Mouse (Mus musculus): Measurements from ENCODE around the gene Tmem222. TPM values are rescaled to one million over a fixed set of nuclear protein-coding genes. Genes with fewer than 3 reads are reported as not detected.

Gene Tmem222
- polyA plus RNA-seq, 1 experiment: 70.6 TPM

DNA sequence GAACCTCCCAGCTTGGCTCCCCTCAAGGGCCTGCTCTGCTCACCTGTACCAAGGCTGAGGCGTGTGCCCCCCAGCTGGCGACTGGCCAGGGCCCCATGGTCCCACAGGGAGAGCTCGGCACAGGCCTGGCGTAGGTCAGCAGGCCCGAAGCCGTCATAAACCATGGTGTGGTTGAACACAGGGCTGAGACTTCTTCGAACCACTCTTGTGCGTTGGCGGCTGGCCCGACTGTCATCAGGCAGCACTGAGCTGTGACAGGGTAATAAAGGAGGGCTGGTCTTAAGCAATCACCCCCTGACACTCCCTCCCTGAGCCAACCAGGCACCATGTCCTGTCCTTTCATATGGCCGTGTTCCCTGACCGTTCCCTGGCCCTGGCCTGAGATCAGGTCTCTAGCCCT lies 24.2 kb downstream of the Tmem222 start:
- DNase-seq: no peak
- H3K27ac ChIP-seq (ENCODE audit: insufficient read depth, low read depth, low read length): no peak overlapping the region

DNA sequence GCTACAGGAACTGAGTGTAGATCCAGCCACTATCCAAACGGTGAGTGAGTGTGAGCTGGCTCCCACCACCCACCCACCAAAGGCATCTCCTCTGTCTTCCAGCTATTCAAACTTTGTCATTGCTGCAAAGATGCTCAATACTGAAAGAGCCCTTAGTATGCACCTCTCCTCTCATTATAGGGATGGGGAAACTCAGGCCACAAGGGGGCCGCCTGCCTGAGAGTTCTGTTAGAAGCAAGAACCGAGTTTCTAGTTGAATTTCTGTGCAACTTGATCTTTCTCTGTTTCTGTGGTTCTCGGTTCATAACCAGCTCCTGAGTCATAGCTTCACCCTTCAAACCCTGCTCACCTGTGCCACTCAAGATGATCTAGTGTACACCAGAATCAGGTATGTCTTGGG lies 25.5 kb downstream of the Tmem222 start:
- H3K27me3 ChIP-seq (replicated peaks; ENCODE audit: control insufficient read depth, insufficient read depth, low read length): no peaks in the 10 kb centered on the region
- no peaks in the 10 kb centered on the region for H3K36me3 ChIP-seq (ENCODE audit: control insufficient read depth, insufficient read depth, low read length)
- H3K27ac ChIP-seq (ENCODE audit: insufficient read depth, low read depth, low read length): no peak overlapping the region
- 0 out of 2 replicates have a peak, but pooled peaks have one; percentile 3 for TF ChIP-seq CTCF (conservative IDR thresholded peaks at IDR 0.05; ENCODE audit: insufficient read depth, insufficient read length, low read depth, low read length)
- no peak for TF ChIP-seq POLR2A (IDR thresholded peaks at IDR 0.05; ENCODE audit: low read depth, low read length)
- DNase-seq: no peak
- H3K4me3 ChIP-seq (ENCODE audit: insufficient read depth, low read depth, low read length): no peak overlapping the region
- H3K4me1 ChIP-seq (ENCODE audit: control insufficient read depth, insufficient read depth, low read length): no peaks in the 10 kb centered on the region
- 75% methylated on average over 4 of the region's 4 CpGs for WGBS

More for the DNA sequence above, 24.2 kb downstream of the Tmem222 start:
- H3K4me3 ChIP-seq (ENCODE audit: insufficient read depth, low read depth, low read length): no peak overlapping the region
- TF ChIP-seq CTCF (conservative IDR thresholded peaks at IDR 0.05; ENCODE audit: insufficient read depth, insufficient read length, low read depth, low read length) (no peak), POLR2A (IDR thresholded peaks at IDR 0.05; ENCODE audit: low read depth, low read length) (no peak)
- H3K4me1 ChIP-seq (ENCODE audit: control insufficient read depth, insufficient read depth, low read length): peaks cover 5% of the 10 kb centered on the region; the same call in 1 of the 2 replicates
- H3K36me3 ChIP-seq (ENCODE audit: control insufficient read depth, insufficient read depth, low read length): no peaks in the 10 kb centered on the region
- WGBS: 68% methylated on average over 12 of the region's 12 CpGs
- no peaks in the 10 kb centered on the region for H3K27me3 ChIP-seq (replicated peaks; ENCODE audit: control insufficient read depth, insufficient read depth, low read length)

DNA sequence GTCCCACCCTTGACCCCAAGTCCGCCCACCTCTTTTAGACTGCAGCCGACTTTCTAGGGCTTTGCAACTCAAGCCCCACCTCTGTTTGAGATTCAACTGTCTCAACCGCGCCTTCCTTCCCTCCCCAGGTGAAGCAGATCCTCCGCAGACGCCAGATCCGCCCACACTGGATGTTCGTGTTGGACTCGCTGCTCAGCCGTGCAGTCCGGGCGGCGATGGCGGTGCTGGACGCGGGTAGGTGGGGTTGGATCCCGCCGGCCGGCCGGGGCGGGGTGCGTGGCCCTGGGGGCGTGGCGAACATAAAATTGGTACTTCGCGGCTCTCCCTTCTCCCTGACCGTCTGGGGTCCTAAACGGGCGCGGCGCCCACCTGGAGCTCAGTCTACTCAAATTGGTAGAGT lies 26.4 kb downstream of the Tmem222 start:
- Histone ChIP-seq H3K27ac (ENCODE audit: insufficient read depth, low read depth, low read length) (no peak overlapping the region), H3K27me3 (replicated peaks; ENCODE audit: control insufficient read depth, insufficient read depth, low read length) (no peaks in the 10 kb centered on the region)

DNA sequence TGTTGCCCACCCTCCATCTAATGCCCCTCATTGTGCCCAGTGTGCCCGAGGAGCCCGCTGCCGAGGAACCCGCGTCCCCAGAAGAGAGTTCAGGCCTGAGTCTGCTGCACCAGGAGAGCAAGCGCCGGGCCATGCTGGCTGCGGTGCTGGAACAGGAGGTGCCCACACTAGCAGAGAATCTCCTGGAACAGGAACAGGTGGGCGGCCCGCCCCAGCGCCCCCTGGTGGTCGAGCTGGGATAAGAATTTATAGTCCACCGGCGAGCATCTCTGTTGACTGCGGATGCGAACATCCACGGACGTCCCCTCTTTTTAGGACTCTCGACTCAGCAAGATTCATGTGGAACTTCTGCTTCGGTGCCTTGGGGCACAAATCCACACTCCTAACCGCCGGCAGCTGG lies 27.0 kb downstream of the Tmem222 start:
- Histone ChIP-seq H3K27me3 (replicated peaks; ENCODE audit: control insufficient read depth, insufficient read depth, low read length) (no peaks in the 10 kb centered on the region), H3K27ac (ENCODE audit: insufficient read depth, low read depth, low read length) (no peak overlapping the region), H3K4me3 (ENCODE audit: insufficient read depth, low read depth, low read length) (no peak overlapping the region), H3K4me1 (ENCODE audit: control insufficient read depth, insufficient read depth, low read length) (no peaks in the 10 kb centered on the region), H3K36me3 (ENCODE audit: control insufficient read depth, insufficient read depth, low read length) (no peaks in the 10 kb centered on the region)
- peak; percentile 80 for DNase-seq
- 6% methylated on average over 22 of the region's 22 CpGs for WGBS
- TF ChIP-seq POLR2A (IDR thresholded peaks at IDR 0.05; ENCODE audit: low read depth, low read length) (no peak), CTCF (conservative IDR thresholded peaks at IDR 0.05; ENCODE audit: insufficient read depth, insufficient read length, low read depth, low read length) (peak; percentile 65)

More for the DNA sequence above, 26.4 kb downstream of the Tmem222 start:
- Histone ChIP-seq H3K36me3 (ENCODE audit: control insufficient read depth, insufficient read depth, low read length) (no peaks in the 10 kb centered on the region), H3K4me1 (ENCODE audit: control insufficient read depth, insufficient read depth, low read length) (no peaks in the 10 kb centered on the region), H3K4me3 (ENCODE audit: insufficient read depth, low read depth, low read length) (no peak overlapping the region)
- WGBS: 18% methylated on average over 31 of the region's 31 CpGs
- TF ChIP-seq CTCF (conservative IDR thresholded peaks at IDR 0.05; ENCODE audit: insufficient read depth, insufficient read length, low read depth, low read length) (no peak), POLR2A (IDR thresholded peaks at IDR 0.05; ENCODE audit: low read depth, low read length) (no peak)
- DNase-seq: peak; percentile 33

DNA sequence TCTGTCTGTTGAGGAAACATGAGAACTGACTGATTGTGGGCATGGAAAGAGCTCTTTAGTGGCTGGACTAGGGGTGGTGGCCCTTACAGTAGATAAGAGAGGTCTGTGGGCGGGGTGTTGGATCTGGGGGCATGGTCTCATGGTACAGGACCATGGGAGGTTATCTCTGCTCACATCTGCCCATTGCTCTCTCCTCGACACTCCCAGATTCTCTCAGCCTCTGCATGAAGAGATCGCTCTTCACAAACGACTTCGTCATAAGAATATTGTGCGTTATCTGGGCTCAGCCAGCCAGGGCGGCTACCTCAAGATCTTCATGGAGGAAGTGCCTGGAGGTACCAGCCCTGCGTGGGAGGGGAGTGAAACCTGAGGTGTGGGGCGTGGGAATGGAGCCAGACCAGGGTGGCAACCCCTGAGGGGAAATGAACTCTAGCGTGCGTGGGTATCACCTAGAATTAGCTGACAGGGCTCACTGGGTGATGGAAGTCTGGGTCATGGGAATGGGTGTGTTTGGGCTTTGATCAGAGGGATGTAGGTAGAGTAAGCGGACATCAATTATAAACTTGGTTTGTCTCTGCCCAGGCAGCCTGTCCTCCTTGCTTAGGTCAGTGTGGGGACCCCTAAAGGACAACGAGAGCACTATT lies 29.7 kb downstream of the Tmem222 start:
- TF ChIP-seq CTCF (conservative IDR thresholded peaks at IDR 0.05; ENCODE audit: insufficient read depth, insufficient read length, low read depth, low read length) (no peak), POLR2A (IDR thresholded peaks at IDR 0.05; ENCODE audit: low read depth, low read length) (no peak)
- H3K27ac ChIP-seq (ENCODE audit: insufficient read depth, low read depth, low read length): no peak overlapping the region
- H3K4me1 ChIP-seq (ENCODE audit: control insufficient read depth, insufficient read depth, low read length): no peaks in the 10 kb centered on the region
- H3K4me3 ChIP-seq (ENCODE audit: insufficient read depth, low read depth, low read length): no peak overlapping the region
- DNase-seq: no peak
- 61% methylated on average over 13 of the region's 13 CpGs for WGBS
- H3K36me3 ChIP-seq (ENCODE audit: control insufficient read depth, insufficient read depth, low read length): no peaks in the 10 kb centered on the region
- H3K27me3 ChIP-seq (replicated peaks; ENCODE audit: control insufficient read depth, insufficient read depth, low read length): no peaks in the 10 kb centered on the region

DNA sequence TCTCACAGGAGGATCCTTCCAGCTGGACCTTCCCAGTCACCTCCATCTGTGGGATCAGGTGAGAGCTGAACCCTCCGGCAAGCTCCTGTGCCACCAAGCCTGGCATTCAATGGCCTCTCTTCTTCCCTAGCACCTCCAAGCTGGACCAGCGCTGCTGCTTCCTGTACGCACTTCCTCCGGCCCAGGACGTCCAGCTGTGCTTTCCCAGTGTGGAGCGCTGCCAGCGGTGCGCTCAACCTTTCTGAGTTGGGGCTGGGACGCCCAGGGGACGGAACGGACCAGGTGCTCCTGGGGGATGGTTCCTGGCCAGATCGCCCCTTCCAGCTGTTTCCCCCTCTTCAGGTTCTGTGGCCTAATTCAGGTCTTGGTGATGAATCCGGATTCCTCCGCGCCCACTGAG lies 30.5 kb downstream of the Tmem222 start:
- 39% methylated on average over 15 of the region's 15 CpGs for WGBS
- peak; percentile 61 for DNase-seq
- peak overlapping the region; percentile 21; the same call in 1 of the 2 replicates for H3K4me3 ChIP-seq (ENCODE audit: insufficient read depth, low read depth, low read length)

DNA sequence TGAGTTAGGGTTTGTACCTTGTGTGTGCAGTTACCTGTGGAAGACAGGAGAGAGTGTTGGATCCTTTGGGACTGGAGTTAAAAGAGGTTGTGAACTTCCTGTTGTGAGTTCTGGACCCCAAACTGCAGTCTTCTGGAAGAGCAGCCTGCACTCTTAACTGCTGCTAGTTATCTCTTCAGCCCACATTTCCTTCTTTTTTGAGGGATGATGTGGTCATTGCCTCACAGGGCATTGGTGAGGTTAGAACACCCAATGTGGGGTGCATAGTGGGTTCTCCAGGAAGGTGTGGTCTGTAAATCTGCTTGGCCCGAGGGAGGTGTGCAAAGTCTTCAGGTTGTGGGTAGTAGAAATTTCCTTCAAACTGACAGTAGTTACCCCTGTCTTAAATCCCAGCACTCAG lies 33.3 kb downstream of the Tmem222 start:
- Histone ChIP-seq H3K4me1 (ENCODE audit: control insufficient read depth, insufficient read depth, low read length) (peaks cover 2% of the 10 kb centered on the region; the same call in 1 of the 2 replicates), H3K27ac (ENCODE audit: insufficient read depth, low read depth, low read length) (no peak overlapping the region), H3K4me3 (ENCODE audit: insufficient read depth, low read depth, low read length) (no peak overlapping the region), H3K27me3 (replicated peaks; ENCODE audit: control insufficient read depth, insufficient read depth, low read length) (no peaks in the 10 kb centered on the region), H3K36me3 (ENCODE audit: control insufficient read depth, insufficient read depth, low read length) (no peaks in the 10 kb centered on the region)
- no peak for TF ChIP-seq POLR2A (IDR thresholded peaks at IDR 0.05; ENCODE audit: low read depth, low read length)
- TF ChIP-seq CTCF (conservative IDR thresholded peaks at IDR 0.05; ENCODE audit: insufficient read depth, insufficient read length, low read depth, low read length): no peak
- WGBS: 73% methylated on average over 1 of the region's 1 CpGs
- DNase-seq: no peak

More for the DNA sequence above, 30.5 kb downstream of the Tmem222 start:
- Histone ChIP-seq H3K36me3 (ENCODE audit: control insufficient read depth, insufficient read depth, low read length) (no peaks in the 10 kb centered on the region), H3K27me3 (replicated peaks; ENCODE audit: control insufficient read depth, insufficient read depth, low read length) (no peaks in the 10 kb centered on the region), H3K4me1 (ENCODE audit: control insufficient read depth, insufficient read depth, low read length) (peaks cover 2% of the 10 kb centered on the region; the same call in 1 of the 2 replicates), H3K27ac (ENCODE audit: insufficient read depth, low read depth, low read length) (no peak overlapping the region)
- TF ChIP-seq POLR2A (IDR thresholded peaks at IDR 0.05; ENCODE audit: low read depth, low read length): no peak
- TF ChIP-seq CTCF (conservative IDR thresholded peaks at IDR 0.05; ENCODE audit: insufficient read depth, insufficient read length, low read depth, low read length): no peak
